Mouse (Mus musculus): ENCODE measurements around the gene Rhog.

- no peak for TF ChIP-seq CTCF (conservative IDR thresholded peaks at IDR 0.05; ENCODE audit: insufficient read depth, insufficient read length, low read depth, low read length)
- TF ChIP-seq POLR2A (IDR thresholded peaks at IDR 0.05; ENCODE audit: low read depth, low read length), result no peak
Measured at GRCm38 (mm10) chr7:102249531-102249895, 6.3 kb downstream of the Rhog start.
